Mouse (Mus musculus): Measurements from ENCODE around the gene Gng7. TPM values are rescaled to one million over a fixed set of nuclear protein-coding genes. Genes with fewer than 3 reads are reported as not detected.
A peak's percentile ranks its signal among the peaks of the same experiment; 100 is the strongest.

The Gng7 gene
- polyA plus RNA-seq, 1 experiment from 2014 or later: 15.3 TPM

GRCm38 (mm10) chr10:81028219-81028618 is 13.5 kb upstream of the Gng7 start:
- Histone ChIP-seq H3K27ac (ENCODE audit: low read depth, low read length) (no peak overlapping the region), H3K4me2 (ENCODE audit: low read length) (no peak overlapping the region)

GRCm38 (mm10) chr10:81027331-81027730 is 12.6 kb upstream of the Gng7 start:
- DNase-seq (ENCODE audit: low spot score) (no peak), ATAC-seq (no peak)
- H3K4me2 ChIP-seq (ENCODE audit: low read length): no peak overlapping the region
- 79% methylated on average over 4 of the region's 4 CpGs for WGBS
- no peak overlapping the region for H3K27ac ChIP-seq (ENCODE audit: low read depth, low read length)
- H3K4me3 ChIP-seq (ENCODE audit: low read depth, low read length): no peak overlapping the region
- H3K9ac ChIP-seq (ENCODE audit: low read length): no peak overlapping the region
- H3K27me3 ChIP-seq (replicated peaks; ENCODE audit: control insufficient read depth, insufficient read depth, low read length): no peaks in the 10 kb centered on the region; the same call in 1 of the 2 replicates
- H3K9me3 ChIP-seq (replicated peaks; ENCODE audit: control insufficient read depth, low read length): no peaks in the 10 kb centered on the region
- H3K4me1 ChIP-seq (ENCODE audit: control insufficient read depth, insufficient read depth, low read length): 0 out of 2 replicates have a peak, but pooled peaks cover 8% of the 10 kb centered on the region
- peaks cover 25% of the 10 kb centered on the region for H3K36me3 ChIP-seq (ENCODE audit: control insufficient read depth, insufficient read depth, low read length)

More at GRCm38 (mm10) chr10:81028219-81028618, 13.5 kb upstream of the Gng7 start:
- H3K9ac ChIP-seq (ENCODE audit: low read length): no peak overlapping the region
- H3K36me3 ChIP-seq (ENCODE audit: control insufficient read depth, insufficient read depth, low read length): peaks cover 34% of the 10 kb centered on the region
- DNase-seq (ENCODE audit: low spot score) (no peak), ATAC-seq (no peak)
- H3K27me3 ChIP-seq (replicated peaks; ENCODE audit: control insufficient read depth, insufficient read depth, low read length): no peaks in the 10 kb centered on the region; the same call in 1 of the 2 replicates
- 0 out of 2 replicates have a peak, but pooled peaks cover 8% of the 10 kb centered on the region for H3K4me1 ChIP-seq (ENCODE audit: control insufficient read depth, insufficient read depth, low read length)
- H3K9me3 ChIP-seq (replicated peaks; ENCODE audit: control insufficient read depth, low read length): no peaks in the 10 kb centered on the region
- H3K4me3 ChIP-seq (ENCODE audit: low read depth, low read length): no peak overlapping the region

GRCm38 (mm10) chr10:81026857-81027256 is 12.1 kb upstream of the Gng7 start:
- 89% methylated on average over 5 of the region's 5 CpGs for WGBS

GRCm38 (mm10) chr10:81025639-81026275 is 11.0 kb upstream of the Gng7 start, which contains the start of gene Diras1:
Gene Diras1, minus strand, starts transcription at chr10:81025662.
- H3K9me3 ChIP-seq (replicated peaks; ENCODE audit: control insufficient read depth, low read length): no peaks in the 10 kb centered on the region
- peak within 1 kb of the TSS; percentile 44 for H3K4me3 ChIP-seq (ENCODE audit: low read depth, low read length)
- DNase-seq (ENCODE audit: low spot score): no peak
- no peak; the same call in 1 of the 2 replicates for ATAC-seq
- H3K4me2 ChIP-seq (ENCODE audit: low read length): peak within 1 kb of the TSS; percentile 72
- WGBS: 43% methylated on average over 12 of the region's 12 CpGs
- no peak within 1 kb of the TSS for H3K27ac ChIP-seq (ENCODE audit: low read depth, low read length)
- peaks cover 12% of the 10 kb centered on the region for H3K36me3 ChIP-seq (ENCODE audit: control insufficient read depth, insufficient read depth, low read length)
- H3K4me1 ChIP-seq (ENCODE audit: control insufficient read depth, insufficient read depth, low read length): 0 out of 2 replicates have a peak, but pooled peaks cover 8% of the 10 kb centered on the region
- no peaks in the 10 kb centered on the region; the same call in 1 of the 2 replicates for H3K27me3 ChIP-seq (replicated peaks; ENCODE audit: control insufficient read depth, insufficient read depth, low read length)
- H3K9ac ChIP-seq (ENCODE audit: low read length): peak within 1 kb of the TSS; percentile 67

More at GRCm38 (mm10) chr10:81026857-81027256, 12.1 kb upstream of the Gng7 start:
- Histone ChIP-seq H3K27ac (ENCODE audit: low read depth, low read length) (no peak overlapping the region), H3K36me3 (ENCODE audit: control insufficient read depth, insufficient read depth, low read length) (peaks cover 21% of the 10 kb centered on the region), H3K9me3 (replicated peaks; ENCODE audit: control insufficient read depth, low read length) (no peaks in the 10 kb centered on the region), H3K4me2 (ENCODE audit: low read length) (no peak overlapping the region), H3K4me1 (ENCODE audit: control insufficient read depth, insufficient read depth, low read length) (0 out of 2 replicates have a peak, but pooled peaks cover 8% of the 10 kb centered on the region), H3K4me3 (ENCODE audit: low read depth, low read length) (no peak overlapping the region), H3K27me3 (replicated peaks; ENCODE audit: control insufficient read depth, insufficient read depth, low read length) (no peaks in the 10 kb centered on the region; the same call in 1 of the 2 replicates), H3K9ac (ENCODE audit: low read length) (no peak overlapping the region)
- DNase-seq (ENCODE audit: low spot score): no peak
- ATAC-seq: no peak

- Histone ChIP-seq H3K9ac (ENCODE audit: low read length) (peak overlapping the region; percentile 67), H3K9me3 (replicated peaks; ENCODE audit: control insufficient read depth, low read length) (no peaks in the 10 kb centered on the region), H3K4me2 (ENCODE audit: low read length) (peak overlapping the region; percentile 72), H3K36me3 (ENCODE audit: control insufficient read depth, insufficient read depth, low read length) (peaks cover 6% of the 10 kb centered on the region), H3K4me1 (ENCODE audit: control insufficient read depth, insufficient read depth, low read length) (0 out of 2 replicates have a peak, but pooled peaks cover 8% of the 10 kb centered on the region), H3K27ac (ENCODE audit: low read depth, low read length) (no peak overlapping the region), H3K27me3 (replicated peaks; ENCODE audit: control insufficient read depth, insufficient read depth, low read length) (no peaks in the 10 kb centered on the region; the same call in 1 of the 2 replicates), H3K4me3 (ENCODE audit: low read depth, low read length) (peak overlapping the region; percentile 44)
- DNase-seq (ENCODE audit: low spot score) (no peak), ATAC-seq (peak; percentile 68)
- WGBS: 2% methylated on average over 21 of the region's 43 CpGs
These were observed 10.4 kb upstream of the Gng7 start for GRCm38 (mm10) chr10:81025047-81025621.

GRCm38 (mm10) chr10:81024346-81024937 is 9.7 kb upstream of the Gng7 start:
- 73% methylated on average over 5 of the region's 5 CpGs for WGBS
- Histone ChIP-seq H3K4me2 (ENCODE audit: low read length) (peak overlapping the region; percentile 72), H3K9ac (ENCODE audit: low read length) (peak overlapping the region; percentile 67), H3K36me3 (ENCODE audit: control insufficient read depth, insufficient read depth, low read length) (no peaks in the 10 kb centered on the region), H3K9me3 (replicated peaks; ENCODE audit: control insufficient read depth, low read length) (no peaks in the 10 kb centered on the region), H3K27me3 (replicated peaks; ENCODE audit: control insufficient read depth, insufficient read depth, low read length) (no peaks in the 10 kb centered on the region; the same call in 1 of the 2 replicates), H3K27ac (ENCODE audit: low read depth, low read length) (no peak overlapping the region), H3K4me3 (ENCODE audit: low read depth, low read length) (peak overlapping the region; percentile 44), H3K4me1 (ENCODE audit: control insufficient read depth, insufficient read depth, low read length) (0 out of 2 replicates have a peak, but pooled peaks cover 8% of the 10 kb centered on the region)
- DNase-seq (ENCODE audit: low spot score): no peak
- ATAC-seq: no peak

- H3K36me3 ChIP-seq (ENCODE audit: control insufficient read depth, insufficient read depth, low read length): no peaks in the 10 kb centered on the region
- H3K9ac ChIP-seq (ENCODE audit: low read length): no peak overlapping the region
- H3K4me2 ChIP-seq (ENCODE audit: low read length): no peak overlapping the region
- WGBS: 71% methylated on average over 8 of the region's 8 CpGs
- no peaks in the 10 kb centered on the region; the same call in 1 of the 2 replicates for H3K27me3 ChIP-seq (replicated peaks; ENCODE audit: control insufficient read depth, insufficient read depth, low read length)
- no peaks in the 10 kb centered on the region for H3K9me3 ChIP-seq (replicated peaks; ENCODE audit: control insufficient read depth, low read length)
- DNase-seq (ENCODE audit: low spot score) (no peak), ATAC-seq (no peak)
- H3K4me3 ChIP-seq (ENCODE audit: low read depth, low read length): no peak overlapping the region
- H3K27ac ChIP-seq (ENCODE audit: low read depth, low read length): no peak overlapping the region
- H3K4me1 ChIP-seq (ENCODE audit: control insufficient read depth, insufficient read depth, low read length): 0 out of 2 replicates have a peak, but pooled peaks cover 8% of the 10 kb centered on the region
These were observed 8.0 kb upstream of the Gng7 start for GRCm38 (mm10) chr10:81022744-81023143.

- H3K9ac ChIP-seq (ENCODE audit: low read length): no peak overlapping the region
- H3K27ac ChIP-seq (ENCODE audit: low read depth, low read length): no peak overlapping the region
- WGBS: 19% methylated on average over 26 of the region's 26 CpGs
These were observed 6.9 kb upstream of the Gng7 start for GRCm38 (mm10) chr10:81021547-81022110.

More at GRCm38 (mm10) chr10:81021547-81022110, 6.9 kb upstream of the Gng7 start:
- no peak overlapping the region for H3K4me2 ChIP-seq (ENCODE audit: low read length)
- no peak overlapping the region for H3K4me3 ChIP-seq (ENCODE audit: low read depth, low read length)
- DNase-seq (ENCODE audit: low spot score) (no peak), ATAC-seq (no peak)
- no peaks in the 10 kb centered on the region; the same call in 1 of the 2 replicates for H3K27me3 ChIP-seq (replicated peaks; ENCODE audit: control insufficient read depth, insufficient read depth, low read length)
- no peaks in the 10 kb centered on the region for H3K36me3 ChIP-seq (ENCODE audit: control insufficient read depth, insufficient read depth, low read length)
- 0 out of 2 replicates have a peak, but pooled peaks cover 8% of the 10 kb centered on the region for H3K4me1 ChIP-seq (ENCODE audit: control insufficient read depth, insufficient read depth, low read length)
- no peaks in the 10 kb centered on the region for H3K9me3 ChIP-seq (replicated peaks; ENCODE audit: control insufficient read depth, low read length)
